Mouse (Mus musculus): ENCODE measurements around the gene Krtcap3.

Gene Krtcap3

DNA sequence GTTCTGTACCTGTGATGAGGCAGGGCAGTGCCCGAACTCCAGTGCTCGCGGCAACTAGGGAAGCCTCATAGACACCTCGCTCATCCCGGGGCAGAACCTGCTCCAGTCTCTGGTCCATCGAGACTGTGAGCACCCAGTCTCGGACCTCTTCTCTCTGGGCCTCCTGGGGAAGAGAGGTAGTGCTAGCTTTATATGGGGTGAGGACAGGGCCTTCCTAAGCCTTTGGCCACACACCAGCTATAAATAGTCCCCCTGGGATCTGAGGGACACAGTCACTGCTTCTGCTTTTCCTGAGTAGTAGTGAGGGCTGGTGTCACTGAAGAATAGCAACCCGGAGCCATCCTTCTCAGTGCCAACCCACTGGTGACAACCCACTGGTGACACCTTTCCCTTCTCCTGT lies 2.3 kb downstream of the Krtcap3 start:
- no peak for DNase-seq

DNA sequence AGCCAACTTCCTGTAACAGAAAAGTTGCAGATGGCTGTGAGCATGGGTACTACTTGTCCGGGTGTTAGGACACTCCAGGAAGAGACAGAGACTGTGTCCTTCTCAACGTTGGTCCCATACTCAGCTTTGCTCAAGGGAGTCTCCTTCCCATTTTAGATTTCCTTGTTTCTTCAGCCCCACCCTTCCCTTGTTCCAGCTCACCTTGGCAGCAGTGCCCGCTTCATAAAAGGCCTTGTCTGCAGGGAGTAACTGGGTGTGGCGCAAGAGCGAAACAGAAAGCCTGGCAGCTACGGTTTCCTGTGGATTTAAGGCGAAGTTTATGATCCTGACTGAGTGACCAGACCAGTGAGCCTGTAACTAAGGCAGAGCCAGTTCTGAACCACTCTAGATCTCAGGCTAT lies 3.0 kb downstream of the Krtcap3 start:
- DNase-seq: peak; percentile 91

DNA sequence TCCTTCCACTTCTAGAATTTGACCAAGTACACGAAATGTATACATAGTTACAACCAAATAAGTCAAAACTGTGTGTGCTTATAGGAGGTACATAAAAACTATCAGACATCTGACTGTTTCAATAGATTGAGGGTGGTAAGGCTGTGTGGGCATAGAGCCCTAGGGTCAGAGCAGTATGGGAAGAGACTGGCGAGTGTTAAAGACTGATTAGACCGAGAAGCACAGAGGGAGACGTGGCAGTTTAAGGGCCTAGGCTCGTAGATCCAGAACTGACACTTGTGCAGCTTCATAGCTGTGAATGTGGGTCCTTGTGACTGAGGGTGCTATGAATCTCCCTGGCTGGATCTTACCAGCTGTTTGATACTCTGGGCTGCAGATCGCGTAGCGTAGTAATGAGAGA lies 3.4 kb downstream of the Krtcap3 start:
- DNase-seq: no peak

DNA sequence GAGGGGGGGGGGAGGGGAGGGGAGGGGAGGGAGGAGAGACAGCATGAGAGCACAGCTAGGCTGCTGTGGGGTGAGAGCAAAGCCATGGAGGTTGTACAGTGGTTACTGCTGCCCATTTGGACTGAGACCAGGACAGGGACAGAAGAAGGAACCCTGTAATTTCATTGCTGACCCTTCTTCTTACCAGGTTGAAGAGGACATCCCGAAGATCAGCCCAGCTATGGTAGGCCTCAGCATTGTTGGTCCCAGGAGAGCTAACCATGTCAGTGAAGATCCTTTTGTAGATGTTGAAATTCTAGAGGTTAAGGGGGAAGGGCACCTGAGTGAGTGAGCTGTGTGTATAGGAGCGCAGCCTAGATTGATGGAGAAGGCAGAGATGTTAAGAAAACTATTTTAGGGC lies 3.9 kb downstream of the Krtcap3 start:
- DNase-seq: no peak

DNA sequence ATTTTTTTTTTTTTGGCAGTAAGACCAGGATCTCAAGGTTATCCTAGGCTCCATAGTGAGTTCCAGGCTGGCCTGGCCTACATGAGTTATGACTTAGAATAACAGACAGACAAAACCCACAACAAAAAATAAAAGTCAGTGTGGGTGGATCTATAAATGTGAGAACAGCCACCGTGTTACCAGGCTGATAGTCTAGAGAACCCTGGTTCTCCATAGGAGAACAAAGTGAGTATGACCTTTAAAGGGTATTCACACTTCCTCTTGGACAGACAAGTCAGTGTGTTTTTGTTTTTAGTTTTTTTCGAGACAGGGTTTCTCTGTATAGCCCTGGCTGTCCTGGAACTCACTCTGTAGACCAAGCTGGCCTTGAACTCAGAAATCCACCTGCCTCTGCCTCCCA lies 4.5 kb downstream of the Krtcap3 start:
- DNase-seq: no peak

DNA sequence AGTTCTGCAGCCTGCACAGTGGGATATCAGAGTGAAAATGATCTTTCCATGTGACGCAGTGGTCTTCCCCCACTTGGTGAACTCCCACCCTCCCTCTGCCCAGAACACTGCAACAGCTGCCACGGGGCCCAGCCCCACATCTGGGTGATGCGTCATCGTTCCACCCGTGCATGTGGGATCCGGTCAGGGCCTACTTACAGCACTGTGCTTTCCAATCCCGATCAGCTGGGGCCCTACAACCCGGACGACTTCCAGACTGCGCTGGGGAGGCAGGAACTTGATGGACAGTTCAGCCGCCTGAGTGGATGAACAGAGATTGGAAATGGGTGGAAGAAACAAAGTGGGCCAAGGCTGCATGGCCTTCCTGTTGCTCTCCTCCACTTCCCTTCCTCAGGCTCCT lies 6.1 kb downstream of the Krtcap3 start:
- no peak for DNase-seq

DNA sequence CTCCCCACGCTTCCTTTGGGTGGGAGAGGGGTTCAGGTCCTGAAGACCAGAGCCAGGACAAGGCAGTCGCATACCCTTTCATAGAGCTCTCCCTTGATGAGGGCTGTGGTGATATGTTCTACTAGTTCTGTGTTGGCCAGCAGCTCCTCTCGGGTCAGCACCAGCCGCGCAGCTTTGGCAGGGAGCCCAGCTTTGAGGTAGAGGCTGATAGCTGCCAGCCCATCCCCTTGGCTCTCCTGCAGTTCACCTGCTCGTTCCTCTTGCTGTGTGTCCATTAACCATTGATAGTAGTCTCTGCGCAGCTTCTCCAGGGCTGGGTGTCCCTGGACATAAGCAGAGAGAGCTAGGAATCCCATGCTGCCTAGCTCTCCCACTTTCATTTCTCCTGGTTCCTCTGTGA lies 14.6 kb downstream of the Krtcap3 start:
- DNase-seq: no peak

DNA sequence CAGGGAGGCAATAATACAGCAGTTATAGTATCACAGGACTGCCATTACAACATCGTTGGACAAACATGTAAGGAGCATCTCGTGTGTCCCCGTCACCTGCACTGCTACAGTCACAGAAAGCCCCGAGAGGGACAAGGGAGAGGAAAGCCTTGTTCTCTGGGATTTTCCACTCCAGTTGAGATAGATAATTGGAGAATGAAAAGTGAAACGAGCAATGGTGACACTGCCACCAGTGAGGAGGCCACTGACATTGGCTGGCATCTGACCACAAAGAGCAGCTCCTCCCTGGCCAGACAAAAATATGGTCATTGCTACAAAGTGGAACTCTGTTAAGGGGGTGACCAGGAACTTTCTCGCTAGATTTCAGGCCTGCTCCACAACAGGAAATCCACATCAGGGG lies 16.2 kb downstream of the Krtcap3 start:
- no peak for DNase-seq

DNA sequence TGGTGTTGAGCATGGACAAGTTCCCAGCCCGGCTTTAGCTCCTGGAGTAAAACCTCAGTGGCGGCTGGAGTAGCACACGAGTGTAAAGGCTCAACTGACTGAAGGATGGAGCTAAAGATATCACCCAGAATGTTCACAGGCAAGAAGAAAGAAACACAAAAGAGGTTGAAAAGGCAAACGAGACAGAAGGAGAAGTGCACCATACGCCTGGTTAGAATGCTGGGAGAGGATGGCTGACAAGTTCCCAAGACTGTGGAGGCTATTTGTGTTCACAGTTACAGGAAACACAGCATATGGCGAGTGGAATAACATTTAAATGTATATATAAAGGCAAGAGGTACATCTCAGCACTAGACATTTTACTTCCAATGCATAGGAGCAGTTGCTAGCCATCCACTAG lies 21.5 kb downstream of the Krtcap3 start:
- DNase-seq: no peak

DNA sequence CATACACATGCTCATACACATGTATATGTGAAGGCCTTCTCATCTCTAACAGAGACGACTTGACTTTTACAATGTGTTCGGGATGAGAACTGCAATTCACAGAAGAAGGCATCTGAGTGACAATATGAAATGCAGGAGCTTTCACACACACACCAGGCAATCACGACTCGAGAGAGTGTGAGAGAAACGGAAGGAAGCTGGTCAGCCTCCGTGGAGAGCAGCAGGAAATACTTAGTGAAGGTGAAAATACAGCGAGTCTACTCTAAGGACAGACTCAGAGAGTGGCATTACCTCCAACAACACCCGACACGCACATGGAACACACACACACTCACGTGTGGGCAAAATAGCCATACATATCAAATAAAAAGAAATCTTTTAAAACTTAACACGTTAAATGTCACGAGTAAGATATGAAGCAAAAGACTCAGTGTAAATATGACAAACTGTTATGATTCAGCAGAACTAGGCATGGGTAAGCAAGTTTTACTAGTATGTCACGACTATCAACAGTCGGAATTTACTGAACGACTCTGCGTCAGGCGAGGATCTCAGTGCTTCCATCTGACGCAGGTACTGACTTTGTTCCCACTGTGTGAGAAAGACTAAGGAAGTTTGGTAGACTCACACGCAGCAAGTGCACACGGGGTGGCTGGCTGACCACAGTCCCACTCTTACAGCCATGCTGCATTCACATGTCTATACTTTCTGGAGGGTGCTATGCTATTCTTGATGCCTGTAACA lies 27.9 kb downstream of the Krtcap3 start:
- DNase-seq: no peak

DNA sequence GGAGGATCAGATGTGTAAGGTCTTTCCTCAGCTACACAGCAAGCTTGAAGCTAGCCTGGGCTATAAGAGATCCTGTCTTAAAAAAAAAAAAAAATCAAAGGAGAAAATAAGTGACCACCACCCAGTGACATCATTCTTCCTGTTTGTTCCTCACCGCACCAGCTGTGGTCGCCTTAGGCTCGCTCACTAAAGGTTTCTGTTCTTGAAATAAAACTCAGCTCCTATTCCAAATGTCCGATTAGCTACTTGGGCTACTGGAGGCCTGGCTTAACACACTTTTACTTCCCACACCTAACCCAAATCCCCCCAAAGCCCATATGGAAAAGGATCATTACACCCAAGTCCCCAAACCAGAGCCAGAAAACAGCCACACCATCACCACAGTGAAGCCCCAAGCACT lies 36.7 kb downstream of the Krtcap3 start:
- peak; percentile 13 for DNase-seq

DNA sequence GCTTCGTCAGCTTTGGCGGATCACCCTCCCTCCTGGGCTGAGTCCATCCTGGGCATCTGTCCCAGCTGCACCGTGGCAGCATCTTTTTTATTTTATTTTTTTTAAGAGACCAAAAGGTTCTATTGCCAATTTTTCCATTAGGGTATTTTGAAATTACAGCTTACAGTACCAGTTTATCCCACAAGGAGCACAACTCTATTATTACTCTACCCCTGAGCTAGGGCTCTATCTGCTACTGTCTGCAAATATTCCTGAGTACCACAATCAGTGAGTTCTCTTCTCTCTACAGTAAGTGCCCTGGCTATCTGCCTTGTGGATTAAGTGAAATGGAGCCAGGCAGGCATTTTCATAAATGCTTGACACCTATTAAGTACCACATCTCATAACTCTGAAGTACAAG lies 37.2 kb downstream of the Krtcap3 start:
- no peak for DNase-seq

DNA sequence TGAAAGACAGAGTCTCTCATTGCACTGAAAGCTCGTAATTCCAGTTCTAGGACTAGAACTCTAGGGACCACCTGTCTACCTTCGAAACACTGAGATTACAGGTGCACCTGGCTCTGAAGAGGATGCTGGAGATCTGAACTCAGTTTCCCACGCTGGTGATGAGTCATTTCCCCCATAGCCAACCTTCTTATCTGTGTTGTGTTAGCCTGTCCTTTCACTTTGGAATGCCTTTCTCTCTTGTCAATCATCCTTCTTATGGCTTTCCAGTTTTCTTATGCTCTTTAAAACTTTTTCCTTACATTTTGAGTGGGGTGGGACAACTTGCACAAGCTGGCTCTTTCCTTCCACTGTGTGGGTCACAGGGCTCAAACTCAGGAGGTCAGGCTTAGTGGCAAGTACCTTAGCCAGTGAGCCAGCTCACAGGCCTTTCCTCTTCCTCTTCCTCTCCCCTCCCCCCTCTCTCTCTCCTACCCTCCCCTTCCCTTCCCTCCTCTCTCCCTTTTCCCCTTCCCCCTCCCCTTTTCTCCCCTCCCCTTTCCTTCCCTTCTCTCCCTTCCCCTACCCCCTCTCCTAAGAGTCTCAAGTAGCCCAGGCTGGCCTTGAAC lies 38.2 kb downstream of the Krtcap3 start:
- DNase-seq: no peak

DNA sequence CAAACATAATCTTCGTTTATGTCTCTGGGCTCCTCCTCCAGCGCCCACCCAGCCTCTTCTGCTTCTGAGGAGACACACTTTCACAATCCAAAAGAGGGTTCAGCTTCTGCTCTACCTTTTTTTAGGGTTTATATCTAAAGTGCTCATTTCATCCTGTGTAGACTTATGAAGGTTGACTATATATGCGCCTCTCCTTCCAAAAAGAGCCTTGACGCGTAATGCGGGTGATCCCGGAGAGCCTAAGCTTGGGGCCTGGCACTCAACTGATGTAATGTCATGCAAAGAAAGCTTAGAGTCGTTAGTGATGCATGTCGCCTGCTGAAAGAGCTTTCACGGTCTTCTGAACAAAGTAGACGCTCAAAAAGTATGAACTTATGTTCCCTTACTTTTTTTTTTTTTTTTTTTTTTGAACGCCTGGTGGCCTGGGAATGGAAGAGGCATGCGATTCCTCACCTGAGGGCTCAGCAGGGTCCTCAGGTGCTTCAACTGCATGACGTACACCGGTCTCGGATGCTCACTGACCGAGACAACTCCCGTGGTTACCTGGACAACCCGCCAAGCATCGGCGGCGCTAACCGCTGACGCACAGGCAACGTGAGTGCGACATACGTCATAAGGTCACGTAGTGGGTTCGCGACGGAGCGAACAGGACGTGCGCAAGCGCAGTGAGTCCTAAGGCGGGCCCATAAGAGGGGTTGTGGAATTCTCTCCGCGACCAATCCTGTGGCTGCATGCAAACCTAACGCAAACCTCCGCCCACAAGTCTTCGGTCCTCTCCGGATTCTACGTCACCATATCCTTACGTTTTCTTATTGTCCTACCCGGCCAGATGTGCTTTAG lies 39.2 kb downstream of the Krtcap3 start, which contains the start of gene Ift172:
TSS of gene Ift172 (minus strand) at position 596 of the 840 bp plus-strand sequence.
- peak; percentile 98 for DNase-seq

DNA sequence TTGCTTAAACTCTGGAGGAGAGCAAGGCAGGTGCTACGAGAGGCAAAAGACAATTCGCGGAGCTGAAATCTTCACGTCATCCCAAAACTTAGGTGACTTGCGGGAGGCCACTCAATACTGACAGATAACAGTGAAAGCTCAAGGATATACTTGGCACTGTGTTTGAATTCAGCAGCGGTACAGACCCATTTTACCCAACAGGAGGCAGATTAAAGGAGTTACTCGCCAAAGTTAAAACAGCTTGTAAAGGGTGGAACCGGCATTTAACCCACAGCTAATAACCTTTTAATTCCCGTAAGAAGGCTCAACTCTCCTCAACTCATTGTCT lies 39.8 kb downstream of the Krtcap3 start:
- no peak for DNase-seq

DNA sequence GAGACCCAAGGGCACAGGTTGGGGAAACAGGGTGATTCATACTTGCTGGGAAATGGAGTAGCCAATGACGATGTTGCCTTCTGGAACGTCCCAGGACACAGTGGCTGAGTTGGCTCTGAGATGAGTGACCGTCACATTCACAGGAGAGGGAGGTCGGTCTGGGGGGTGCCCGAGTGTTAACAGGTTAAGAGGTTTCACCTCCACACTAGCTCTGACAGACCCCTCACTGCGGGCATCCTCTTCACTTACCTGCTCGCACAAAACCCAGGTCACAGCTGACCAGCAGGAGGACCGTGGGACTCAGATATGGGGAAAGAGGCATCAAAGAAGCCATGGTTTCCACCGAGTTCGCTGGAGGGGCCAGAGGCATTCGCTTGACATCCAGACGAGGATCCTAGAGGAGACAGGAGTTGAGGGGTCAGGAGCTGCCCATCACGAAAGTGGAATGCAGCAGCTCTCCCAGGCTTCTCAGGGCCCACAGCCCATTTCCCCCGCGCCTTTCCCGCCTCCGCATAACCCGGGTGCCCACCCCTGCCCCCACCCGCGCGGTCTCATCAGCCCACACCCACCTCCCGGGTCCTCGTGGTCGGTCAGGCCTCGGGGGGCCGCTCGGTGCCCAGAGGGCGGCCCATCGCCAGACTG lies 43.6 kb downstream of the Krtcap3 start:
- no peak for DNase-seq

DNA sequence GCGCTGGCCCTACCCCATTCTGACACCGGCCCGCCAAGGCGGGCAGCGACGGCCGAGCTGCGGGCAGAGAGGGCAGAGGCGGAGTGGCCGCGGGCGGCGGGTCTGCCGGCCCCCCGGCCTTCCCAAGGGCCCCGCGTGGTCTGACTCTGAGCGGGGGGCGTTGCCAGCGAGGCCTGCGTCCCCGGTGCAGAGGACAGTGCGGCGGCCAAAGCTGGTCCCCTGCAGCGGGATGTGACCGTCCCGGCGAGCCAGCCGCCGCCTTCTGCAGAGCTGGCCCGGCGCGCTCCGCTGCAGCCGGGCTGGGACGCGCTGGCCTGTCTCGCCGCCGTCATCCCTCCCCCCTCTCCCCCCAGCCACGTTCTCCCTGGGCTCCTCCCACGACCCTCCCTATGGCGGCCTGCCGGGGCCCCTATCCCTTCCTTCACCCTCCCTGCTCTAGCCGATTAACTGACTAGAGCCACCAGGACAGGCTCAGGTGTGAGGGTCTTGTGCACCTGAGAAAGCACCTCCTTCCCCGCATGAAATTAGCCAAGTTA lies 44.2 kb downstream of the Krtcap3 start, which contains the start of gene Fndc4:
TSS of gene Fndc4 (minus strand) at position 475 of the 536 bp plus-strand sequence.
- peak; percentile 8 for DNase-seq

DNA sequence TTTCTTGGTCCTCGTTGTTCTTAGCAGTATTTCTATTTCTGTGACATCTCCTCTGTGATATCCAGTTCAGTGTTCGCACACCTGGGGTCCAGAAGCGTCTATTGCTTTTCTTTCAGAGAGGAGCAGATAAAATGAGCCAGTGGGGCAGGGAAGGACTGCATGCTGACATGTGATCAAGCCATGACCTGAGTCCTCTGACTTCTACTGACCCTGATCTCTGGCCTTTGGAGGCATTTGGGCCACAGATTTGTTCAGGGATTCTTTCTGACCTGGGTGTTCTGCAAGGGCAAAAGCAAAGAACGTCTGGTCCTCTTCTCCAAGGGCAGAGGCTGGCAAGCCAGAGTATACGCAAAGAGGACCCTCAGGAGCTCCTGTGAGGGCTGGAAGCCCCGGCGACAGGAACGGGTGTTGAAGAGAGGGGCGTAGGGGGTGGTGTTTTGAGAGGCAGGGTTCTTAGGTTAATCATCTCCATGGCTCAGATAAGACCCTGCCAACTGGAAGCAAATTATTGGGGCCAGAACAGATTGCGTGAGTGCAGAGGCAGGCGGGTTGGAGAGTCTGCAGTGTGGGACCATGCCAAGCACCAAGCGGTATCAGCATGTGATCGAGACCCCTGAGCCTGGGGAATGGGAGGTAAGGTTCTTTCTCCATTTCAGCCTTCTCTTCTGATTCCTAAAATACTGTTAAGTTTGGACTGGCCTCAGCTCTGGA lies 45.7 kb downstream of the Krtcap3 start, which contains the start of gene Gckr:
TSS of gene Gckr (plus strand) at position 397 of the 711 bp plus-strand sequence.
- DNase-seq: no peak

DNA sequence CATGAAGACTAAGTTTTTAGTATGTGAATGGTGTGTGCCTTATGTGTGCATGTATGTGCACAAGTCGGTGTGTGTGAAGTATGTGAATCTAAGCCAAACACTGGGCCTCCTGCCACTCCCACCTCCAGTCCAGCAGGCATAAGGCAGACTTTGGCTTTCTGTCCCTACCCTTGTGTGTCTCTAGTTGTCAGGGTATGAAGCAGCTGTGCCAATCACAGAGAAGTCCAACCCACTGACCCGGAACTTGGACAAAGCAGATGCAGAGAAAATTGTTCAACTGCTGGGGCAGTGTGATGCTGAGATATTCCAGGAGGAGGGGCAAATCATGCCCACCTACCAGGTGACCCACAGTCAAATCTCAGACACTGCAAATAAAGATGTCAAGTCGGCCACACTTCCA lies 46.5 kb downstream of the Krtcap3 start:
- no peak for DNase-seq

DNA sequence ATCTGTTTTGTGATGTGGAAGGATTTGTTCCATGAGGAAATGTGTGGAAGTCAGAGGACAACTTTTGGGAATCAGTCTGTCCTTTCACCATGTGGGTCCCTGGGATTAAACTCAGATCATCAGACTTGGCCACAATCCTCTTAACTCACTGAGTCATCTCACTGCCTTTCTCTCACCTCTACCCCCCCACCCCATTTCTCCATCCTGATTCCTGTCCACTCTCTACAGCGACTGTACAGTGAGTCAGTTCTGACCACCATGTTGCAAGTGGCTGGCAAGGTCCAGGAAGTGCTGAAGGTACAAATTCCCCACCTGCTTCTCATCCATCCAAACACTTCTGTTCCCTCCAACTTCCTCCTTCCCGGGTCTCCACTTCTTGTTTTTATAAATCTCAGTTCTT lies 47.0 kb downstream of the Krtcap3 start:
- DNase-seq: no peak

DNA sequence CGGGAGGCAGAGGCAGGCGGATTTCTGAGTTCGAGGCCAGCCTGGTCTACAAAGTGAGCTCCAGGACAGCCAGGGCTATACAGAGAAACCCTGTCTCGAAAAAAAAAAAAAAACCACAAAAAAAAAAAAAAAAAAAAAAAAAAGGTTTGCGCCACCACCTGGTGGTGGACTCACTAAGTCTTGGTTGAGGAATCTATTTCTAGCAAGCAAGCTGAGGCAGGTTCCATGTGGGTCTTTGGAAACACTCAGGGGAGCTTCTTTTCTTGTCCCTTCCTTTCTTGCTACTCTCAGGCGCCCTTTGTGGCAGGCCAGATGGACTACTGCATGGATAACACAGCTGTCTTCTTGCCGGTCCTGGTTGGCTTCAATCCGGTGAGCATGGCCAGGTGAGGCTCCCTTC lies 50.4 kb downstream of the Krtcap3 start:
- no peak for DNase-seq

All from lung, postnatal 36 days (tissue).